Mouse (Mus musculus) intestine, embryonic 14.5 days (tissue): ENCODE measurements around the gene Actg1. TPM values are rescaled to one million over a fixed set of nuclear protein-coding genes. Genes with fewer than 3 reads are reported as not detected.

Experiments used
- microRNA-seq: library from miRNA; unstranded; fragments of <30 nt; microRNA quantifications from one replicate; pipeline ENCODE4, GENCODE M21; 2016
- polyA plus RNA-seq: library from polyadenylated mRNA; unstranded; fragments of >200 nt; fragmentation: Nextera tagmentation; extraction: Ambion mirVana; gene quantifications from 2 replicates; pipeline ENCODE4 v1.2.1, GENCODE M21; 2014

Gene Actg1
- polyA plus RNA-seq, 1 experiment from 2014 or later, result 2,797 TPM

Small RNA genes within 50 kb of the gene (microRNA-seq; reads per million reads assigned to microRNA genes)
- gene Gm23419 (not detected), gene Mir6935 (3.2 reads per million, percentile 29 among the genes with 10 or more reads in this experiment)

Other genes with a start within 250 kb of the Actg1 start
- 13.3 and 16.5 TPM in 2 replicates for gene Tepsin, start 249.8 kb downstream of the Actg1 start, polyA plus RNA-seq
- gene Ndufaf8, start 249.6 kb downstream of the Actg1 start, polyA plus RNA-seq, result 98.4 and 106 TPM in 2 replicates
- gene Slc38a10, start 197.2 kb downstream of the Actg1 start, polyA plus RNA-seq, result 77.1 and 78.0 TPM in 2 replicates
- gene Bahcc1, start 115.6 kb downstream of the Actg1 start, polyA plus RNA-seq, result 12.1 and 12.7 TPM in 2 replicates
- gene Fscn2, start 13.0 kb upstream of the Actg1 start, polyA plus RNA-seq, result 0.12 and 0.65 TPM in 2 replicates
- 32.6 and 37.0 TPM in 2 replicates for gene Faap100, start 30.2 kb upstream of the Actg1 start, polyA plus RNA-seq
- gene Nploc4, start 89.2 kb upstream of the Actg1 start, polyA plus RNA-seq, result 34.5 and 37.4 TPM in 2 replicates
- gene Tspan10, start 94.1 kb upstream of the Actg1 start, polyA plus RNA-seq, result not detected in 2 replicates
- not detected in 2 replicates for gene Pde6g, start 105.0 kb upstream of the Actg1 start, polyA plus RNA-seq
- gene Oxld1, start 109.5 kb upstream of the Actg1 start, polyA plus RNA-seq, result 16.5 and 17.5 TPM in 2 replicates
- 30.5 and 31.2 TPM in 2 replicates for gene Ccdc137, start 109.6 kb upstream of the Actg1 start, polyA plus RNA-seq
- 46.0 and 46.8 TPM in 2 replicates for gene Arl16, start 119.1 kb upstream of the Actg1 start, polyA plus RNA-seq
- 218 and 226 TPM in 2 replicates for gene Mrpl12, start 136.1 kb upstream of the Actg1 start, polyA plus RNA-seq
- gene Slc25a10, start 143.3 kb upstream of the Actg1 start, polyA plus RNA-seq, result 74.6 and 83.1 TPM in 2 replicates
- 0.42 and 0.50 TPM in 2 replicates for gene Gcgr, start 182.2 kb upstream of the Actg1 start, polyA plus RNA-seq
- gene Mcrip1, start 201.2 kb upstream of the Actg1 start, polyA plus RNA-seq, result 191 and 209 TPM in 2 replicates
- 0.24 TPM in 1 of 2 replicates, not detected in the other for gene Ppp1r27, start 202.6 kb upstream of the Actg1 start, polyA plus RNA-seq
- gene P4hb, start 224.7 kb upstream of the Actg1 start, polyA plus RNA-seq, result 746 and 800 TPM in 2 replicates
- 627 and 633 TPM in 2 replicates for gene Arhgdia, start 233.1 kb upstream of the Actg1 start, polyA plus RNA-seq
- 387 and 448 TPM in 2 replicates for gene Alyref, start 249.8 kb upstream of the Actg1 start, polyA plus RNA-seq
- gene Anapc11, start 249.9 kb upstream of the Actg1 start, polyA plus RNA-seq, result 244 TPM in 2 replicates